Mouse (Mus musculus): ENCODE data around the gene Vwa1.

GRCm38 (mm10) chr4:155776704-155777335, 2.3 kb upstream of the Vwa1 start:
- TF ChIP-seq E2F4 (IDR thresholded peaks at IDR 0.05; ENCODE audit: insufficient replicate concordance, low read depth, low read length) (no peak), POLR2A (IDR thresholded peaks at IDR 0.05; ENCODE audit: low read depth, low read length) (no peak), USF1 (IDR thresholded peaks at IDR 0.05; ENCODE audit: low read depth, low read length) (no peak)

Measured in CH12.LX (cell line).